In genomic region chr16:11317324-11317723, GRCm38 (mm10) we compare ENCODE assay signal across 11 mouse cellular contexts. TPM values are rescaled to one million over a fixed set of nuclear protein-coding genes. Genes with fewer than 3 reads are reported as not detected.
DNase-seq lines count a peak whose midpoint lies in the region; ATAC-seq and TF ChIP-seq lines count a peak whose summit lies in the region.
"Had no signal": no experiment of that assay in that cellular context is flagged by ENCODE, and none has a peak within 500 bp of the region (broad histone marks: within the 10 kb centered on the region; RNA-seq: fewer than 3 reads in every experiment).

No protein-coding gene starts in this region.

- no peak overlapping the region for H3K27ac ChIP-seq in kidney, postnatal 0 days
- peak overlapping the region; percentile 65 for H3K27ac ChIP-seq in bone marrow macrophage, adult 2 months (ENCODE audit: insufficient read depth, low read depth, low read length)
- H3K27ac ChIP-seq in embryonic facial prominence, embryonic 13.5 days, result peak overlapping the region; percentile 79
- H3K27ac ChIP-seq in forebrain, embryonic 14.5 days (ENCODE audit: low read depth, low read length), result no peak overlapping the region

- H3K4me3 ChIP-seq in kidney, postnatal 0 days (replicated peaks; ENCODE audit: low read depth, low read length), result no peak overlapping the region
- H3K4me3 ChIP-seq in bone marrow macrophage, adult 2 months (ENCODE audit: insufficient read depth, low read length), result no peak overlapping the region
- H3K4me3 ChIP-seq in embryonic facial prominence, embryonic 13.5 days, result no peak overlapping the region
- peak overlapping the region; percentile 78 for H3K4me3 ChIP-seq in megakaryocyte, embryonic 14.5 days (replicated peaks)
- H3K4me3 ChIP-seq in forebrain, embryonic 14.5 days (ENCODE audit: low read depth, low read length), result no peak overlapping the region

- no peaks in the 10 kb centered on the region for H3K4me1 ChIP-seq in kidney, postnatal 0 days (replicated peaks; ENCODE audit: insufficient read depth, low read length)
- peaks cover 53% of the 10 kb centered on the region for H3K4me1 ChIP-seq in bone marrow macrophage, adult 2 months (ENCODE audit: control insufficient read depth, insufficient read depth, low read length)
- H3K4me1 ChIP-seq in embryonic facial prominence, embryonic 13.5 days, result peaks cover 9% of the 10 kb centered on the region; the same call in 1 of the 2 replicates
- peaks cover 37% of the 10 kb centered on the region for H3K4me1 ChIP-seq in megakaryocyte, embryonic 14.5 days
- H3K4me1 ChIP-seq in forebrain, embryonic 14.5 days (ENCODE audit: control insufficient read depth, insufficient read depth, low read length), result peaks cover 1% of the 10 kb centered on the region; the same call in 1 of the 2 replicates

- DNase-seq in kidney, postnatal 0 days (ENCODE audit: low spot score), result peak; percentile 22
- DNase-seq in kidney, adult 18-20 months, result no peak
- DNase-seq in frontal cortex, postnatal 36 days (ENCODE audit: low spot score in 2 of 2), result no peak
- DNase-seq in forebrain, embryonic 14.5 days (ENCODE audit: low spot score), result no peak
- DNase-seq: cerebellum, postnatal 25 days had no signal

- ATAC-seq in kidney, postnatal 0 days (replicated peaks; ENCODE audit: low FRiP score, low read depth), result no peak
- ATAC-seq in embryonic facial prominence, embryonic 13.5 days (ENCODE audit: insufficient number of reproducible peaks, insufficient read depth, low FRiP score, low TSS enrichment, low read depth), result 0 out of 2 replicates have a peak, but pooled peaks have one; percentile 10
- ATAC-seq in megakaryocyte-erythroid progenitor cell, adult 5-6 weeks (replicated peaks; ENCODE audit: low FRiP score, low TSS enrichment, poor library complexity, severe bottlenecking), result no peak
- ATAC-seq in forebrain, embryonic 14.5 days, result no peak

- 68% methylated on average over 6 of the region's 6 CpGs for WGBS in kidney, postnatal 0 days
- 43% methylated on average over 6 of the region's 6 CpGs for WGBS in embryonic facial prominence, embryonic 13.5 days
- WGBS in forebrain, embryonic 14.5 days, result 73% methylated on average over 6 of the region's 6 CpGs

- no peaks in the 10 kb centered on the region for H3K27me3 ChIP-seq in kidney, postnatal 0 days (ENCODE audit: insufficient read depth, low read length)
- no peaks in the 10 kb centered on the region for H3K27me3 ChIP-seq in embryonic facial prominence, embryonic 13.5 days
- H3K27me3 ChIP-seq in megakaryocyte, embryonic 14.5 days (replicated peaks), result peaks cover 2% of the 10 kb centered on the region
- no peaks in the 10 kb centered on the region for H3K27me3 ChIP-seq in forebrain, embryonic 14.5 days (replicated peaks; ENCODE audit: control insufficient read depth, insufficient read depth, low read length)

- no peak overlapping the region for H3K4me2 ChIP-seq in kidney, postnatal 0 days (ENCODE audit: low read length)
- H3K4me2 ChIP-seq in embryonic facial prominence, embryonic 13.5 days, result no peak overlapping the region
- H3K4me2 ChIP-seq in forebrain, embryonic 14.5 days (ENCODE audit: low read length), result no peak overlapping the region

- no peak overlapping the region for H3K9ac ChIP-seq in kidney, postnatal 0 days (ENCODE audit: low read depth, low read length)
- H3K9ac ChIP-seq in embryonic facial prominence, embryonic 13.5 days, result peak overlapping the region; percentile 4; the same call in 1 of the 2 replicates
- H3K9ac ChIP-seq in forebrain, embryonic 14.5 days (ENCODE audit: low read length), result no peak overlapping the region

- no peaks in the 10 kb centered on the region for H3K9me3 ChIP-seq in kidney, postnatal 0 days (replicated peaks; ENCODE audit: low read length)
- H3K9me3 ChIP-seq in embryonic facial prominence, embryonic 13.5 days, result no peaks in the 10 kb centered on the region
- no peaks in the 10 kb centered on the region for H3K9me3 ChIP-seq in megakaryocyte, embryonic 14.5 days
- no peaks in the 10 kb centered on the region for H3K9me3 ChIP-seq in forebrain, embryonic 14.5 days (replicated peaks; ENCODE audit: control insufficient read depth, low read length)

- TF ChIP-seq CTCF in kidney, postnatal 0 days (IDR thresholded peaks at IDR 0.05; ENCODE audit: low read depth), result no peak
- no peak for TF ChIP-seq CTCF in bone marrow macrophage, adult 2 months (IDR thresholded peaks at IDR 0.05; ENCODE audit: low read depth, low read length)

- no peaks in the 10 kb centered on the region for H3K36me3 ChIP-seq in kidney, postnatal 0 days (ENCODE audit: insufficient read depth, low read length)
- no peaks in the 10 kb centered on the region for H3K36me3 ChIP-seq in embryonic facial prominence, embryonic 13.5 days
- no peaks in the 10 kb centered on the region for H3K36me3 ChIP-seq in megakaryocyte, embryonic 14.5 days (replicated peaks; ENCODE audit: low read length)
- H3K36me3 ChIP-seq in forebrain, embryonic 14.5 days (ENCODE audit: control insufficient read depth, insufficient read depth, low read length), result no peaks in the 10 kb centered on the region

- TF ChIP-seq POLR2A in bone marrow macrophage, adult 2 months (IDR thresholded peaks at IDR 0.05; ENCODE audit: borderline replicate concordance, low read depth, low read length), result no peak

RNA-seq across cellular contexts. Expression of gene Tnfrsf17, which starts 3.7 kb away (rescaled TPM):
- not detected in 2 replicates for polyA plus RNA-seq in kidney, postnatal 0 days (2015; fragmentation: Nextera tagmentation; extraction: Ambion mirVana)
- polyA plus RNA-seq in bone marrow macrophage, adult 2 months (2012; ENCODE audit: insufficient read depth, insufficient read length, missing spikeins), result 1.1 and 1.3 TPM in 2 replicates
- 0.35 TPM in 1 of 2 replicates, not detected in the other for polyA plus RNA-seq in embryonic facial prominence, embryonic 13.5 days (2015; fragmentation: Nextera tagmentation; extraction: Ambion mirVana)
- not detected in 2 replicates for polyA plus RNA-seq in megakaryocyte, embryonic 14.5 days (2012; ENCODE audit: insufficient read depth, low replicate concordance)
- not detected in 2 replicates for total RNA-seq in megakaryocyte-erythroid progenitor cell, adult 5-6 weeks (2014; fragmentation: Nextera tagmentation)
- not detected in 2 replicates for total RNA-seq in megakaryocyte-erythroid progenitor cell, adult 5-6 weeks (2017)
- not detected in 2 replicates for polyA plus RNA-seq in forebrain, embryonic 14.5 days (2014; fragmentation: Nextera tagmentation; extraction: Ambion mirVana)
- total RNA-seq: liver, adult 2 months had no signal
- polyA plus RNA-seq: heart, embryonic 14.5 days; liver, adult 2 months had no signal

RNA-seq across cellular contexts. Expression of gene Snx29, which starts 5.4 kb away (rescaled TPM):
- polyA plus RNA-seq in kidney, postnatal 0 days (2015; fragmentation: Nextera tagmentation; extraction: Ambion mirVana), result 6.9 and 10.8 TPM in 2 replicates
- polyA plus RNA-seq in bone marrow macrophage, adult 2 months (2012; ENCODE audit: insufficient read depth, insufficient read length, missing spikeins), result 24.3 and 27.7 TPM in 2 replicates
- polyA plus RNA-seq in embryonic facial prominence, embryonic 13.5 days (2015; fragmentation: Nextera tagmentation; extraction: Ambion mirVana), result 18.1 and 19.2 TPM in 2 replicates
- polyA plus RNA-seq in megakaryocyte, embryonic 14.5 days (2012; ENCODE audit: insufficient read depth, low replicate concordance), result 1.8 and 3.9 TPM in 2 replicates
- total RNA-seq in megakaryocyte-erythroid progenitor cell, adult 5-6 weeks (2014; fragmentation: Nextera tagmentation), result 7.8 and 9.3 TPM in 2 replicates
- 5.4 and 6.1 TPM in 2 replicates for total RNA-seq in megakaryocyte-erythroid progenitor cell, adult 5-6 weeks (2017)
- 3.8 and 7.7 TPM in 2 replicates for polyA plus RNA-seq in forebrain, embryonic 14.5 days (2014; fragmentation: Nextera tagmentation; extraction: Ambion mirVana)

Comparison
In these comparisons a context has a peak if more than half of its experiments do, and no peak if none do; other contexts are left out.
1. H3K27ac ChIP-seq: peak in bone marrow macrophage, adult 2 months (single experiment) and embryonic facial prominence, embryonic 13.5 days (single experiment); none in kidney, postnatal 0 days (single experiment) and forebrain, embryonic 14.5 days (single experiment).